Mouse (Mus musculus): ENCODE results near the gene Med13. TPM values are rescaled to one million over a fixed set of nuclear protein-coding genes. Genes with fewer than 3 reads are reported as not detected.
A peak's percentile ranks its signal among the peaks of the same experiment; 100 is the strongest.

Med13 gene
- total and polyA plus RNA-seq, 3 experiments, result 1.9 to 124 (median 74.2) TPM

DNA sequence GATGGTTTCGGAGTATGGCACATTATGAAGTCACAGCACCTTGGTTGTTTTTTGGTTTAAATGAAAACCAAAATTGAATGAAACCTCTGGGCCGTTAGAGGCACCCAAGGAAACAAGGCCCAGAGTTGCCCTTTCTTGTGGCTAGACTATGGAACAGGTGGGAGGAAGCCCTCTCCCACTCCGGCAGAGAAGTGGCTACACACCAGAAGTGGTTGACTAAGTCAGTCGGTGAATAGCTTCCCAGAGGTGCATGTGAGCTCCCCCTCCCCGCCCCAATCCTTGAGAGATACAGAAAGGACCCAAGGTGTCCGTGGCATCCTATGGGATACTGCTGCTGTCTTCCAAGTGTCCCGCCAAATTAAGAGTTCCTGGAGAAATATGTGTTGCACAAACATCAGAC is 13.9 kb upstream of the Med13 start:
- no peak for DNase-seq (ENCODE audit: low spot score)

DNA sequence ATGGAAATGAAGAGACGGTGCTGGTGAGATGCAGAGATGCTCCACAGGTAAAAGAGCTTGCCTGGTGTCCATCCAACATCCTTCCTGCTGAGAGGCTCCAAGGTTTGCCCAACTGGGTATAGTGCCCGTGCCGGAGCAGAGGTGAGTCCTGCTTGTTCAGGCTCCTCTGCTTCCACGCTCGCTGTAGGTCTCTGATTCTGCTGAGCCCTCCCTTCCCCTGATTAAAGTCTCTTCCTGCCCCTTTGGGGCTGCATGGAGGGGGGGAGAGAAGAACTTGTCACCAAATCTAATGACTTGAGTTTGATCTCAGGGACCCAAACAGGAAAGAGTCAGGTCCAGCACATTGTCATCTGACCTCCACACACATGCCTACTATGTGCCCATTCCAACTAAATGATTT is 12.5 kb upstream of the Med13 start:
- ATAC-seq (ENCODE audit: extremely low read depth, insufficient number of reproducible peaks, low FRiP score, poor library complexity, severe bottlenecking), result no peak
- no peak for DNase-seq (ENCODE audit: low spot score)
- H3K4me1 ChIP-seq (ENCODE audit: insufficient read depth, low read depth, low read length), result no peaks in the 10 kb centered on the region
- TF ChIP-seq GATA1 (IDR thresholded peaks at IDR 0.05; ENCODE audit: borderline replicate concordance, low read length) (no peak), CTCF (IDR thresholded peaks at IDR 0.05; ENCODE audit: low read depth, low read length) (no peak), TAL1 (conservative IDR thresholded peaks at IDR 0.05; ENCODE audit: low read depth, low read length) (no peak), POLR2AphosphoS5 (IDR thresholded peaks at IDR 0.05; ENCODE audit: insufficient replicate concordance, low read depth, low read length) (no peak), GATA2 (IDR thresholded peaks at IDR 0.05; ENCODE audit: borderline replicate concordance, low read depth, low read length) (no peak)
- H3K27me3 ChIP-seq (ENCODE audit: insufficient read depth, low read length), result peaks cover 34% of the 10 kb centered on the region
- no peaks in the 10 kb centered on the region for H3K36me3 ChIP-seq (replicated peaks)
- H3K9me3 ChIP-seq (replicated peaks), result no peaks in the 10 kb centered on the region
- no peak overlapping the region for H3K4me3 ChIP-seq (ENCODE audit: low read depth, low read length)

More for the DNA sequence above, 13.9 kb upstream of the Med13 start:
- no peak for ATAC-seq (ENCODE audit: extremely low read depth, insufficient number of reproducible peaks, low FRiP score, poor library complexity, severe bottlenecking)
- peaks cover 40% of the 10 kb centered on the region for H3K27me3 ChIP-seq (ENCODE audit: insufficient read depth, low read length)
- H3K4me3 ChIP-seq (ENCODE audit: low read depth, low read length), result no peak overlapping the region
- TF ChIP-seq POLR2AphosphoS5 (IDR thresholded peaks at IDR 0.05; ENCODE audit: insufficient replicate concordance, low read depth, low read length), result no peak
- TF ChIP-seq GATA2 (IDR thresholded peaks at IDR 0.05; ENCODE audit: borderline replicate concordance, low read depth, low read length), result no peak
- no peak for TF ChIP-seq GATA1 (IDR thresholded peaks at IDR 0.05; ENCODE audit: borderline replicate concordance, low read length)
- no peak for TF ChIP-seq TAL1 (conservative IDR thresholded peaks at IDR 0.05; ENCODE audit: low read depth, low read length)
- TF ChIP-seq CTCF (IDR thresholded peaks at IDR 0.05; ENCODE audit: low read depth, low read length), result no peak
- no peaks in the 10 kb centered on the region for H3K36me3 ChIP-seq (replicated peaks)
- H3K9me3 ChIP-seq (replicated peaks), result no peaks in the 10 kb centered on the region
- H3K4me1 ChIP-seq (ENCODE audit: insufficient read depth, low read depth, low read length), result no peaks in the 10 kb centered on the region

DNA sequence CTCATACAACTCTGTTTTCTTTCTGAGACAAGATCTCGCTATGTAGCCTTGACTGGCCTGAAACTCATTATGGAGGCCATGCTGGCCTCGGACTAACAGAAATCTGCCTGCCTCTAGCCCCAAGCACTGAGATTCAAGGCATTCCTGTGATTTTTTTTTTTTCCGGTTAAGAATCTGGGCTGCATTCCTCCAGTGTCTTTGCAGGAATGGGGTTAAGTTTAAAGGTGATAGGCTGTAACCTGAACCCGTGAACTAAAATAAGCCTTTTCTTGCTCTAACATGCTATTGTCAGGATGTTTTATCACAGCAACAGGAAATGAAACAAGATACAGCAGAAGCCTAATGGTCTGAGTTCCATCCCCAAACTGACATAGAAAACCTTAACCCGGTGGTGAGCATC is 11.6 kb upstream of the Med13 start:
- no peak for TF ChIP-seq GATA2 (IDR thresholded peaks at IDR 0.05; ENCODE audit: borderline replicate concordance, low read depth, low read length)
- no peak for TF ChIP-seq CTCF (IDR thresholded peaks at IDR 0.05; ENCODE audit: low read depth, low read length)
- TF ChIP-seq POLR2AphosphoS5 (IDR thresholded peaks at IDR 0.05; ENCODE audit: insufficient replicate concordance, low read depth, low read length), result no peak
- TF ChIP-seq TAL1 (conservative IDR thresholded peaks at IDR 0.05; ENCODE audit: low read depth, low read length), result no peak
- H3K9me3 ChIP-seq (replicated peaks), result no peaks in the 10 kb centered on the region
- ATAC-seq (ENCODE audit: extremely low read depth, insufficient number of reproducible peaks, low FRiP score, poor library complexity, severe bottlenecking) (no peak), DNase-seq (ENCODE audit: low spot score) (no peak)
- no peak overlapping the region for H3K4me3 ChIP-seq (ENCODE audit: low read depth, low read length)
- peaks cover 33% of the 10 kb centered on the region for H3K27me3 ChIP-seq (ENCODE audit: insufficient read depth, low read length)
- H3K4me1 ChIP-seq (ENCODE audit: insufficient read depth, low read depth, low read length), result no peaks in the 10 kb centered on the region
- H3K36me3 ChIP-seq (replicated peaks), result no peaks in the 10 kb centered on the region

DNA sequence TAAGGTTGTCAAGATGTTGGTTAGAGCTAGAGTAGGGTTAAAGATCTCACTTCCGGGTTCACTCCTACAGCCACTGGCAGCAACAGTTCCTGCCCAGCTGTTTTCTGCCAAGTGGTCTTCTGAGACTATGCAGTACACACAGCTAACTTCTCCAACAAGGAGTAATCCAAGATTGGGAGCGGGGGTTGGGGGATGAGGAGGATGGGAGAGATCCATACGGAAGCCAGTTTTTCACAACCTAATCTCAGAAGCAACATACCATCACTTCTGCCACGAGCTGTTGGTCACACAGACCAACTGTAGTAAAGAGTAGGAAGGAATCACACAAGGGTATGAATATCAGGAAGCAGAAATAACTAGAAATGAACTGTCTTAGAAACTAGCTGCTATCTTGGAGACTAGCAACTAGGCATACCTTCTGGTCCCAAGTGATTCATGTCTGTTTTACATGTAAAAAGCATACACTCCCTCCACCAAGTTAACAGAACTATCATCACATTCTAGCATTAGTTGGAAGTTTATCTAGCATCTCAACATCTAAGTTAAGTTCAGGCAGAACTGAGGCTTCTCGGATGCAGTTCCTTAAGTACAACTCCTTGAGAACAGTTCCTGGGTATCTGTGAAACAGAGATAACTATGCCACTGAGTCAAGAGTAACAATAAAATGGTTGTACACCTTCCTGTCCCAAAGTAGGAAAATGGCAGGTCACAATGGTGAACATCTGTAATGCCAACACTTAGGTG is 7.5 kb upstream of the Med13 start:
- H3K4me3 ChIP-seq (ENCODE audit: low read depth, low read length), result no peak overlapping the region
- ATAC-seq (ENCODE audit: extremely low read depth, insufficient number of reproducible peaks, low FRiP score, poor library complexity, severe bottlenecking) (no peak), DNase-seq (ENCODE audit: low spot score) (no peak)
- no peaks in the 10 kb centered on the region for H3K4me1 ChIP-seq (ENCODE audit: insufficient read depth, low read depth, low read length)
- TF ChIP-seq TAL1 (conservative IDR thresholded peaks at IDR 0.05; ENCODE audit: low read depth, low read length) (no peak), GATA2 (IDR thresholded peaks at IDR 0.05; ENCODE audit: borderline replicate concordance, low read depth, low read length) (no peak), CTCF (IDR thresholded peaks at IDR 0.05; ENCODE audit: low read depth, low read length) (no peak), GATA1 (IDR thresholded peaks at IDR 0.05; ENCODE audit: borderline replicate concordance, low read length) (no peak), POLR2AphosphoS5 (IDR thresholded peaks at IDR 0.05; ENCODE audit: insufficient replicate concordance, low read depth, low read length) (no peak)
- H3K27me3 ChIP-seq (ENCODE audit: insufficient read depth, low read length), result peaks cover 36% of the 10 kb centered on the region
- H3K36me3 ChIP-seq (replicated peaks), result no peaks in the 10 kb centered on the region
- H3K9me3 ChIP-seq (replicated peaks), result no peaks in the 10 kb centered on the region

DNA sequence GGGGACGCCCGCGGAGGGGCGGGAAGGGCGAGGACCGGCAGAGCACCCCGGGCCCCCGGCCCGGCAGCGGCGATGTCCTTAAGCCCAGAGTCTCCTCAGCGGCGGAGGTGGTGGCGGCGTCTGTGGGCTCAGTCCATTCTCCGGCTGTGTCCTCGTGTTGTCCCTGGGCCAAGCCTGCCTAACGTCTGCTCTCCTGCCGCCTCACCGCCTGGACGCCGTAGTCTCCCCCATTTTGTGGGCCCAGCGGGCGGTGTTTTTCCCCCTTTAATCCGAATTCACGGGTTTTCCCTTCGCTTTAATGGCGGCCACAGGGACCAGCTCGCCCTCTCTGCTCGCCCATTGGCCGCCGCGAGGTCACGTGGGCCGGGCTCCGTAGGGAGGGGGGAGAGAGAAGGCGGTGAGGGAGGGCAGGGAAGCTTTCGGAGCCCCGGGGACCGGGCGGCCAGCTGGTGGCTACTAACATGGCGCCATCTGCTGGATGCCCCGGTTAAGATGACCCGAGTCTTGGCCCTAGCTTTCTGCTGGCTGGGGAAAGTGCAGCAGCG is 654 bp upstream of the Med13 start:
- Histone ChIP-seq H3K9me3 (replicated peaks) (no peaks in the 10 kb centered on the region), H3K36me3 (replicated peaks) (peaks cover 14% of the 10 kb centered on the region), H3K4me1 (ENCODE audit: insufficient read depth, low read depth, low read length) (peaks cover 21% of the 10 kb centered on the region), H3K4me3 (ENCODE audit: low read depth, low read length) (peak overlapping the region; percentile 93), H3K27me3 (ENCODE audit: insufficient read depth, low read length) (peaks cover 26% of the 10 kb centered on the region)
- DNase-seq (ENCODE audit: low spot score) (peak; percentile 96), ATAC-seq (ENCODE audit: extremely low read depth, insufficient number of reproducible peaks, low FRiP score, poor library complexity, severe bottlenecking) (peak; percentile 96)
- TF ChIP-seq GATA1 (IDR thresholded peaks at IDR 0.05; ENCODE audit: borderline replicate concordance, low read length), result no peak
- peak; percentile 31; the same call in 1 of the 2 replicates for TF ChIP-seq CTCF (IDR thresholded peaks at IDR 0.05; ENCODE audit: low read depth, low read length)
- no peak for TF ChIP-seq GATA2 (IDR thresholded peaks at IDR 0.05; ENCODE audit: borderline replicate concordance, low read depth, low read length)
- TF ChIP-seq TAL1 (conservative IDR thresholded peaks at IDR 0.05; ENCODE audit: low read depth, low read length), result no peak
- no peak for TF ChIP-seq POLR2AphosphoS5 (IDR thresholded peaks at IDR 0.05; ENCODE audit: insufficient replicate concordance, low read depth, low read length)

DNA sequence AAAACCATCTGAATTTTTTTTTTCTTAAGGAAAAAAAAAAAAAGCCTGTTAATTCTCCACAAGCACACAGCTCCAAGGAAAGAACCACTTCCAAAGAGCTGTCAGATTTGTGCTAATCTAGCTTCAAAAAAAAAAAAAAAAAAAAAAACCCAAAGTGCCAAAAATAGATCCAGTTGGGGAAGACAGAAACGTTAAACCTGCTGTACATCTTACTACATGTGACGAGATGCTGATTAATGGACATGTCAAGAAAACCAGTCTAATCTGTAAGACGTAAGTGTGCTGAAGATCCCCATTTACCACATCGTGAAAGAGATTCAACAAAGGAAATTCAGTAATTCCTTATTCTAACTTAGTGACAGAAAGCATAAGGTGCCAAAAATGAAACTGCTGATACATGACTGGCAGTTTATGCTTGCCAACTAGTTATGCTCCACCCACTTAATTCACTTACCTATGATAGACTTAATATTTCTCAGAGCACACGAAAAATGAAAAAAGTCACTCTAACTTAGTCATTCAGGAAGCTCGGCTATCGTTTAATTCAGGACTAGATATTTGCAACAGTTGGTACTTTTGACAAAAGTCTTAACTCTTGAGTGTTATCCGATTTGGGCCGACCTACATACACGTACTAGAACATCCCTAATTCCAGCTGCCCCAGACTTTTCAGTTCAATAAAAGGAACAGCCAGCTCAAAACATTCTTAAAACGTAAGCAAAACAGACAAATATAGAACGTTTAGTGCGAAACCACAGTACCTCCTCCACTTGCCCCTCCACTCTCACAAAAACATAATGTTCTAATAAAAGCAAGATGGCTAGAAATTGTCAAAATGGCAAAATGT is 1.2 kb downstream of the Med13 start:
- TF ChIP-seq CTCF (IDR thresholded peaks at IDR 0.05; ENCODE audit: low read depth, low read length) (no peak), GATA1 (IDR thresholded peaks at IDR 0.05; ENCODE audit: borderline replicate concordance, low read length) (no peak), GATA2 (IDR thresholded peaks at IDR 0.05; ENCODE audit: borderline replicate concordance, low read depth, low read length) (no peak)
- peaks cover 25% of the 10 kb centered on the region for H3K36me3 ChIP-seq (replicated peaks)
- H3K4me3 ChIP-seq (ENCODE audit: low read depth, low read length), result peak overlapping the region; percentile 93
- H3K9me3 ChIP-seq (replicated peaks), result no peaks in the 10 kb centered on the region
- H3K27me3 ChIP-seq (ENCODE audit: insufficient read depth, low read length), result peaks cover 19% of the 10 kb centered on the region
- no peak for DNase-seq (ENCODE audit: low spot score)
- no peak for ATAC-seq (ENCODE audit: extremely low read depth, insufficient number of reproducible peaks, low FRiP score, poor library complexity, severe bottlenecking)
- peaks cover 31% of the 10 kb centered on the region for H3K4me1 ChIP-seq (ENCODE audit: insufficient read depth, low read depth, low read length)

Measured in G1E (cell line).